Mouse (Mus musculus): ENCODE results near the gene Nxt1. TPM values are rescaled to one million over a fixed set of nuclear protein-coding genes. Genes with fewer than 3 reads are reported as not detected.
A peak's percentile ranks its signal among the peaks of the same experiment; 100 is the strongest.

The Nxt1 gene
- polyA plus RNA-seq, 1 experiment = 151 TPM

DNA sequence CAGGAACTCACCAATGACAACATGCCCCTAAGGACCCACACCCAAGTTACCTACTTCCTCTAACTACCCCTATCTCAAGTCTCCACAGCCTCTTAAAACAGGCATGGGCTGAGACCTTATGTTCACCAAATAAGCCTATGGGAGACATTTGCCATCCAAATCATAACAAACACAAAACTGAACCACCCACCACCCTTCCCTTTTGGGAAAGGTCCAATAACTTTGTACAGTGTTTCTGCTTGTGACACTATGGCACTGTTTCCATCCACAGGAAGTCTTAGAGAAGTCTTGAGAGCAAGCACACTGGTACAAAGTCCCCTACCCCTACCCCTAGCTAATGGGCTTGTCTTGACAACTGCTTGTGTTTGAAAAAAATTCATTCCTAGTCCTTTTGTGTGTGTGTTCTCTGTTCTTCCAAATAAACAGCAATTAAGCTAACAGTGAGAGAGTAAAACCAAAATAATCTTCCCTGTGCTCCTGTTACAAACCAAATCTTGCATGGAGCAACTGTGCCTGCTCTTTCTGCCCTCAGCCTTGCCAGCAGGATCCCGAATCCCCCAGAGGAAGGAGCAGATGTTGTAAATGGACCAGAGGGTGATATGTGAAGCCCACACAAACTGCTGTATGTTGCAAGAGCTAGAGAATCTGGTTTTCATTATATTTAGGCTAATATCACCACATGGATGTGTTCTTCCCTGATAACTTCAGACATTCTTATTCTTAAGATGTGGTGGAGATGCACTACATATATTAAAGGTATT is 29.6 kb upstream of the Nxt1 start:
- H3K36me3 ChIP-seq (ENCODE audit: control insufficient read depth, insufficient read depth, low read length) = no peaks in the 10 kb centered on the region
- H3K27ac ChIP-seq (ENCODE audit: control insufficient read depth, insufficient read depth, low read depth, low read length) = no peak overlapping the region
- H3K4me1 ChIP-seq (ENCODE audit: control insufficient read depth, insufficient read depth, low read length) = no peaks in the 10 kb centered on the region
- TF ChIP-seq POLR2A (IDR thresholded peaks at IDR 0.05; ENCODE audit: control insufficient read depth, low read depth, low read length) = no peak
- no peak for TF ChIP-seq CTCF (IDR thresholded peaks at IDR 0.05; ENCODE audit: control insufficient read depth, insufficient read depth, insufficient replicate concordance, low read depth, low read length)
- no peaks in the 10 kb centered on the region for H3K27me3 ChIP-seq (ENCODE audit: control insufficient read depth, insufficient read depth, low read length)
- no peak overlapping the region for H3K4me3 ChIP-seq (ENCODE audit: control insufficient read depth, low read depth, low read length)

- Histone ChIP-seq H3K27ac (ENCODE audit: control insufficient read depth, insufficient read depth, low read depth, low read length) (no peak overlapping the region), H3K36me3 (ENCODE audit: control insufficient read depth, insufficient read depth, low read length) (no peaks in the 10 kb centered on the region), H3K27me3 (ENCODE audit: control insufficient read depth, insufficient read depth, low read length) (no peaks in the 10 kb centered on the region), H3K4me3 (ENCODE audit: control insufficient read depth, low read depth, low read length) (no peak overlapping the region), H3K4me1 (ENCODE audit: control insufficient read depth, insufficient read depth, low read length) (no peaks in the 10 kb centered on the region)
- TF ChIP-seq POLR2A (IDR thresholded peaks at IDR 0.05; ENCODE audit: control insufficient read depth, low read depth, low read length) = no peak
- TF ChIP-seq CTCF (IDR thresholded peaks at IDR 0.05; ENCODE audit: control insufficient read depth, insufficient read depth, insufficient replicate concordance, low read depth, low read length) = no peak
Measured at GRCm38 (mm10) chr2:148644421-148645000, 27.9 kb upstream of the Nxt1 start.

DNA sequence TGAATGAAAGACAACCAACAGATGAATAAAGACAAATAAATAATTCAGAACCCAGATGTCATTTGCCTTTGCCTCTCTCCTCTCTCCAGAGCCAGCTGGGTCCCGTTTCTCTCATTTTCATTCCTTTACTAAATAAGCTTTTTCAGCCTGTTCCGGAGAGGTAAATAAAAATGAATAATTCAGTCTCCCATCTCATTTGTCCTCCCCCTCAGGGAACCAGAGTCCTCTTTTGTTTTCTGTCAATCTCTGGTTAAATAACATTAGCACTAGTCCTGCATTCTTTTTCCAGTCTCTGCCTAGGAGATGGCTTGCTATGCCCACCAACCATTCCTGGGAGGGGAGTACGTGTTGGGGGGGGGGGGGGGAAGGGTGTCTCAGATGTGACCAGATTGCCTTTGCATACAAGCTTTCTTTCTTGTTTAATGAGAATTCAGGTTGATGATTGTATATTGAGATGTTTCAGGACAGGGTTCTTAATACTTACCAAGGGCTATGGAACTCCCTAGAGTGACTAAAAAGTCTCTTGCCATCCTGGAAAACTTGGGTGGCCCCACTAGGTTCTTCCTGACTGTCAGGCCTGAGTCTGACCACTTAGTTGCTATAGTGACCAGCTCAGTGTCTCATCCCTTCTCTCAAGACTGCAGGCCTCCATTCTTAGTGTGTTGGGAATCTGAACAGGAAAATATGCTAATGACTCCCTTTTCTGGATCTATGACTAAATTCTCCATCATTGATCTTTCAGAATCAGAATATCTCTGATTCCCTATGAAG is 21.6 kb upstream of the Nxt1 start:
- TF ChIP-seq POLR2A (IDR thresholded peaks at IDR 0.05; ENCODE audit: control insufficient read depth, low read depth, low read length) (no peak), CTCF (IDR thresholded peaks at IDR 0.05; ENCODE audit: control insufficient read depth, insufficient read depth, insufficient replicate concordance, low read depth, low read length) (no peak)
- no peak overlapping the region for H3K4me3 ChIP-seq (ENCODE audit: control insufficient read depth, low read depth, low read length)
- H3K27me3 ChIP-seq (ENCODE audit: control insufficient read depth, insufficient read depth, low read length) = no peaks in the 10 kb centered on the region
- no peak overlapping the region for H3K27ac ChIP-seq (ENCODE audit: control insufficient read depth, insufficient read depth, low read depth, low read length)
- H3K4me1 ChIP-seq (ENCODE audit: control insufficient read depth, insufficient read depth, low read length) = no peaks in the 10 kb centered on the region
- H3K36me3 ChIP-seq (ENCODE audit: control insufficient read depth, insufficient read depth, low read length) = no peaks in the 10 kb centered on the region

DNA sequence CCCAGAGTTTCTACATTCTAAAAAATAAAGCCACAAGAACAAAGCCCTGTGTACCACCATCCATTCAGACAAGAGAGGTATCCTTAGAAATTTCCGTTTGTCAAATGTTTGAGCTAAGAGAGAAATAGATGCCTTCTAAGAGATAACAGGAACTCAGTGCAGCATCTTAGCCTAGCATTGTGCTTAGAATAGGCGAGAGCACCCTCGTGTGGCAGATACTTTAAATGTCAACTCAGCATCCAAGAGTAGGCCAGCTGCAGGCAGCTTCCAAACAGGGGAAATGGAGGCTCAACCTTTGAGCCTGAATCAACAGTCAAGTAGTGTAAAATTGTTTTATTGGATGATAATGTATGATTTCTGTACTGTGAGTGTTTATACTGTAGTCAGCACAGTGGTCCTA is 17.4 kb upstream of the Nxt1 start:
- Histone ChIP-seq H3K4me3 (ENCODE audit: control insufficient read depth, low read depth, low read length) (no peak overlapping the region), H3K4me1 (ENCODE audit: control insufficient read depth, insufficient read depth, low read length) (no peaks in the 10 kb centered on the region), H3K27me3 (ENCODE audit: control insufficient read depth, insufficient read depth, low read length) (no peaks in the 10 kb centered on the region), H3K36me3 (ENCODE audit: control insufficient read depth, insufficient read depth, low read length) (no peaks in the 10 kb centered on the region), H3K27ac (ENCODE audit: control insufficient read depth, insufficient read depth, low read depth, low read length) (no peak overlapping the region)
- TF ChIP-seq POLR2A (IDR thresholded peaks at IDR 0.05; ENCODE audit: control insufficient read depth, low read depth, low read length) (no peak), CTCF (IDR thresholded peaks at IDR 0.05; ENCODE audit: control insufficient read depth, insufficient read depth, insufficient replicate concordance, low read depth, low read length) (peak; percentile 31; the same call in 1 of the 2 replicates)

- TF ChIP-seq POLR2A (IDR thresholded peaks at IDR 0.05; ENCODE audit: control insufficient read depth, low read depth, low read length) = no peak
- TF ChIP-seq CTCF (IDR thresholded peaks at IDR 0.05; ENCODE audit: control insufficient read depth, insufficient read depth, insufficient replicate concordance, low read depth, low read length) = no peak
- H3K4me3 ChIP-seq (ENCODE audit: control insufficient read depth, low read depth, low read length) = no peak overlapping the region
- H3K27me3 ChIP-seq (ENCODE audit: control insufficient read depth, insufficient read depth, low read length) = no peaks in the 10 kb centered on the region
Measured at GRCm38 (mm10) chr2:148663458-148663857, 8.9 kb upstream of the Nxt1 start.

DNA sequence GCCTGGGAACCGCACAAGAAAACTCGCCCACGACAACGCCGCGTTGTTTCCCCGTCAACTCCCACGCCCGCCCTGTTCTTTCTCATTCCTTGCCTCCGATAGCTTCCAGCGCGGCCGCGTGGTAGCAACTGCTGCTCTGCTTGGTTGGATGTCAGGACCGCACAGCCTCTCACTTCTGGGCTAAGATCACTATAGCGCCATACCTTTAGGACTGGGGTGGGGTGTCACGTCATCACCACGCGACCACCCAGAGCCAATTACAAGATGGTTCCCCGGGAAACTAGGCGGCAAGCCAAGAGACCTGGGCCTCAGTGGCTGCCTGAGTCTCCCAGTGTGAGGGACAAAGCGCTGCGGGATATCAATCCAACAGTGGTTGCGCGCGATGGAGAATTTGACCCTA is 5.4 kb downstream of the Nxt1 start:
- TF ChIP-seq POLR2A (IDR thresholded peaks at IDR 0.05; ENCODE audit: control insufficient read depth, low read depth, low read length) (peak; percentile 67), CTCF (IDR thresholded peaks at IDR 0.05; ENCODE audit: control insufficient read depth, insufficient read depth, insufficient replicate concordance, low read depth, low read length) (no peak)
- Histone ChIP-seq H3K27me3 (ENCODE audit: control insufficient read depth, insufficient read depth, low read length) (no peaks in the 10 kb centered on the region), H3K36me3 (ENCODE audit: control insufficient read depth, insufficient read depth, low read length) (no peaks in the 10 kb centered on the region), H3K27ac (ENCODE audit: control insufficient read depth, insufficient read depth, low read depth, low read length) (peak overlapping the region; percentile 64), H3K4me1 (ENCODE audit: control insufficient read depth, insufficient read depth, low read length) (peaks cover 6% of the 10 kb centered on the region), H3K4me3 (ENCODE audit: control insufficient read depth, low read depth, low read length) (peak overlapping the region; percentile 83)

More at GRCm38 (mm10) chr2:148663458-148663857, 8.9 kb upstream of the Nxt1 start:
- no peaks in the 10 kb centered on the region for H3K4me1 ChIP-seq (ENCODE audit: control insufficient read depth, insufficient read depth, low read length)
- no peak overlapping the region for H3K27ac ChIP-seq (ENCODE audit: control insufficient read depth, insufficient read depth, low read depth, low read length)
- H3K36me3 ChIP-seq (ENCODE audit: control insufficient read depth, insufficient read depth, low read length) = no peaks in the 10 kb centered on the region

GRCm38 (mm10) chr2:148679346-148679745 is 6.9 kb downstream of the Nxt1 start:
- TF ChIP-seq POLR2A (IDR thresholded peaks at IDR 0.05; ENCODE audit: control insufficient read depth, low read depth, low read length) (peak; percentile 46; the same call in 1 of the 2 replicates), CTCF (IDR thresholded peaks at IDR 0.05; ENCODE audit: control insufficient read depth, insufficient read depth, insufficient replicate concordance, low read depth, low read length) (no peak)
- H3K4me3 ChIP-seq (ENCODE audit: control insufficient read depth, low read depth, low read length) = peak overlapping the region; percentile 82
- peaks cover 6% of the 10 kb centered on the region for H3K4me1 ChIP-seq (ENCODE audit: control insufficient read depth, insufficient read depth, low read length)
- peaks cover 5% of the 10 kb centered on the region for H3K36me3 ChIP-seq (ENCODE audit: control insufficient read depth, insufficient read depth, low read length)
- H3K27me3 ChIP-seq (ENCODE audit: control insufficient read depth, insufficient read depth, low read length) = no peaks in the 10 kb centered on the region
- peak overlapping the region; percentile 93 for H3K27ac ChIP-seq (ENCODE audit: control insufficient read depth, insufficient read depth, low read depth, low read length)

All from testis, adult 2 months (tissue).